Mouse (Mus musculus) CH12.LX (cell line): ENCODE measurements around the gene Shq1. TPM values are rescaled to one million over a fixed set of nuclear protein-coding genes. Genes with fewer than 3 reads are reported as not detected.

Experiments used
- DNase-seq: peaks from one replicate; pipeline ENCODE4 v3.0.0-alpha.2; 2013; ENCODE audit errors: extremely low read depth
- H3K27ac ChIP-seq: 2 replicates; pipeline ENCODE4 v1.5.1; 2012; ENCODE audit warnings: low read depth, mild to moderate bottlenecking, control low read depth, moderate library complexity; ENCODE audit not compliant: insufficient read depth
- H3K27me3 ChIP-seq: replicated peaks from 2 replicates; pipeline ENCODE3; 2012; ENCODE audit warnings: inconsistent platforms
- H3K36me3 ChIP-seq, 2 experiments: replicated peaks in 1 of 2; 2 replicates each; pipeline versions ENCODE3 to v1.6.1; 2012; ENCODE audit warnings: inconsistent platforms in 1 of 2, low read length in 1 of 2, mild to moderate bottlenecking in 1 of 2, mixed read lengths in 1 of 2, moderate library complexity in 1 of 2; ENCODE audit not compliant: control insufficient read depth in 1 of 2, insufficient read depth in 1 of 2
- H3K4me1 ChIP-seq, 2 experiments: 2 replicates each; pipeline ENCODE4 v1.6.1; 2012; ENCODE audit warnings: inconsistent platforms in 1 of 2, moderate library complexity in 1 of 2; ENCODE audit not compliant: insufficient read depth in 2 of 2, control insufficient read depth in 1 of 2
- H3K4me2 ChIP-seq: 2 replicates; pipeline ENCODE4 v1.6.1; 2012; ENCODE audit warnings: low read depth, mild to moderate bottlenecking, control low read depth; ENCODE audit not compliant: poor library complexity, insufficient read depth, severe bottlenecking
- H3K4me3 ChIP-seq, 3 experiments: fragments of 150-350 bp in 1 of 3; sonication (generic) in 1 of 3; replicated peaks in 1 of 3; 2 replicates each; pipeline versions ENCODE3 to v1.5.1; 2011 to 2012; ENCODE audit warnings: low read depth in 2 of 3, low read length in 2 of 3, mild to moderate bottlenecking in 2 of 3, moderate library complexity in 2 of 3, control low read depth in 1 of 3, improper control_type of control experiment in 1 of 3, inconsistent platforms in 1 of 3, mixed read lengths in 1 of 3; ENCODE audit not compliant: poor library complexity in 1 of 3
- H3K79me2 ChIP-seq: replicated peaks from 2 replicates; pipeline ENCODE4 v1.6.1; 2012; ENCODE audit warnings: mild to moderate bottlenecking, moderate library complexity; ENCODE audit not compliant: control insufficient read depth, poor library complexity, insufficient read depth, severe bottlenecking; ENCODE audit errors: extremely low read depth
- H3K9ac ChIP-seq: 2 replicates; pipeline ENCODE4 v1.6.1; 2012; ENCODE audit warnings: low read depth, mild to moderate bottlenecking, control low read depth, moderate library complexity; ENCODE audit not compliant: insufficient read depth
- H3K9me3 ChIP-seq: replicated peaks from 2 replicates; pipeline ENCODE3; 2012; ENCODE audit warnings: low read length, inconsistent platforms, mixed read lengths
- BHLHE40 ChIP-seq: IDR thresholded peaks from 2 replicates; pipeline ENCODE4 v1.6.1; 2011; ENCODE audit warnings: mild to moderate bottlenecking, low read depth, low read length, improper control_type of control experiment
- CHD1 ChIP-seq: IDR thresholded peaks from 2 replicates; pipeline ENCODE4 v1.6.1; 2012; ENCODE audit warnings: low read depth, low read length, improper control_type of control experiment, inconsistent platforms
- CHD2 ChIP-seq: IDR thresholded peaks from 2 replicates; pipeline ENCODE4 v1.6.1; 2011; ENCODE audit warnings: low read length, improper control_type of control experiment
- EP300 ChIP-seq: IDR thresholded peaks from 2 replicates; pipeline ENCODE4 v1.6.1; 2011; ENCODE audit warnings: low read length, improper control_type of control experiment
- ETS1 ChIP-seq: conservative IDR thresholded peaks from 2 replicates; pipeline ENCODE4 v1.6.1; 2012; ENCODE audit warnings: low read depth, mild to moderate bottlenecking, inconsistent platforms, low read length, improper control_type of control experiment, moderate library complexity
- GABPA ChIP-seq: IDR thresholded peaks from 2 replicates; pipeline ENCODE4 v1.6.1; 2012; ENCODE audit warnings: low read depth, low read length, improper control_type of control experiment, inconsistent platforms; ENCODE audit not compliant: insufficient replicate concordance
- IRF4 ChIP-seq: IDR thresholded peaks from 2 replicates; pipeline ENCODE4 v1.6.1; 2014; ENCODE audit warnings: low read depth, mild to moderate bottlenecking, inconsistent platforms, low read length, improper control_type of control experiment
- JUN ChIP-seq: IDR thresholded peaks from 2 replicates; pipeline ENCODE4 v1.6.1; 2011; ENCODE audit warnings: low read depth, mild to moderate bottlenecking, low read length, improper control_type of control experiment, moderate library complexity; ENCODE audit not compliant: insufficient read depth
- JUND ChIP-seq: conservative IDR thresholded peaks from 2 replicates; pipeline ENCODE4 v1.6.1; 2011; ENCODE audit warnings: low read depth, low read length, improper control_type of control experiment
- KAT2A ChIP-seq: IDR thresholded peaks from 2 replicates; pipeline ENCODE4 v1.6.1; 2012; ENCODE audit warnings: low read length, improper control_type of control experiment, inconsistent platforms; ENCODE audit not compliant: insufficient replicate concordance
- MAFK ChIP-seq: IDR thresholded peaks from 2 replicates; pipeline ENCODE4 v1.6.1; 2011; ENCODE audit warnings: low read length, improper control_type of control experiment; ENCODE audit not compliant: insufficient replicate concordance
- MYC ChIP-seq: IDR thresholded peaks from 2 replicates; pipeline ENCODE4 v1.6.1; 2011; ENCODE audit warnings: low read depth, mild to moderate bottlenecking, improper control_type of control experiment, low read length
- NELFE ChIP-seq: IDR thresholded peaks from 2 replicates; pipeline ENCODE4 v1.6.1; 2011; ENCODE audit warnings: low read depth, low read length, improper control_type of control experiment
- NRF1 ChIP-seq: IDR thresholded peaks from 2 replicates; pipeline ENCODE4 v1.6.1; 2014; ENCODE audit warnings: low read depth, mild to moderate bottlenecking, inconsistent platforms, low read length, improper control_type of control experiment, moderate library complexity
- POLR2A ChIP-seq: IDR thresholded peaks from 2 replicates; pipeline ENCODE4 v1.6.1; 2011; ENCODE audit warnings: low read depth, mild to moderate bottlenecking, improper control_type of control experiment, low read length
- SIN3A ChIP-seq: IDR thresholded peaks from 2 replicates; pipeline ENCODE4 v1.6.1; 2012; ENCODE audit warnings: low read length, improper control_type of control experiment, inconsistent platforms
- SMC3 ChIP-seq: IDR thresholded peaks from 2 replicates; pipeline ENCODE4 v1.6.1; 2011; ENCODE audit warnings: low read depth, low read length, improper control_type of control experiment
- TBP ChIP-seq: conservative IDR thresholded peaks from 2 replicates; pipeline ENCODE4 v1.6.1; 2011; ENCODE audit warnings: low read depth, low read length, improper control_type of control experiment
- USF1 ChIP-seq: IDR thresholded peaks from 2 replicates; pipeline ENCODE4 v1.6.1; 2014; ENCODE audit warnings: low read depth, mild to moderate bottlenecking, inconsistent platforms, low read length, improper control_type of control experiment
- ZC3H11A ChIP-seq: IDR thresholded peaks from 2 replicates; pipeline ENCODE4 v1.6.1; 2012; ENCODE audit warnings: low read depth, mild to moderate bottlenecking, inconsistent platforms, low read length, improper control_type of control experiment
- ZKSCAN1 ChIP-seq: IDR thresholded peaks from 2 replicates; pipeline ENCODE4 v1.6.1; 2012; ENCODE audit warnings: low read depth, inconsistent platforms, low read length, improper control_type of control experiment, borderline replicate concordance
- ZMIZ1 ChIP-seq: IDR thresholded peaks from 2 replicates; pipeline ENCODE4 v1.6.1; 2012; ENCODE audit warnings: low read depth, mild to moderate bottlenecking, inconsistent platforms, low read length, improper control_type of control experiment
- ZNF384 ChIP-seq: IDR thresholded peaks from 2 replicates; pipeline ENCODE4 v1.6.1; 2012; ENCODE audit warnings: low read depth, low read length, improper control_type of control experiment, inconsistent platforms
- dilution Hi-C: fragments of 300-500 bp; cut with MboI; formaldehyde crosslinking; loops from 2 replicates; pipeline ENCODE4 v1.14.3; 2020; ENCODE audit warnings: low sequenced_read_pairs; ENCODE audit not compliant: extremely low pct_unique_long_range_greater_than_20kb, extremely low pct_ligation_motif_present
- in situ Hi-C: fragments of 300-500 bp; cut with MboI; formaldehyde crosslinking; loops from 3 replicates; pipeline ENCODE4 v1.14.3; 2019; ENCODE audit warnings: low sequenced_read_pairs, low pct_ligation_motif_present, low pct_unique_long_range_greater_than_20kb, mixed read lengths
- polyA plus RNA-seq: library from polyadenylated mRNA; unstranded; fragments of >175 nt; gene quantifications from 2 replicates; pipeline ENCODE4 v1.2.1, GENCODE M21; 2012; ENCODE audit warnings: low read depth; ENCODE audit not compliant: insufficient read length
- total RNA-seq, 2 experiments: library from RNA; depleted of rRNA; stranded (reverse); fragments of 300-350 nt in 1 of 2; fragments of >200 nt in 1 of 2; gene quantifications; 2 replicates each; pipeline ENCODE4 v1.2.3; 2012 to 2014

The Shq1 gene
- total and polyA plus RNA-seq, 3 experiments: 26.6 to 32.3 (median 32.3) TPM

GRCm38 (mm10) chr6:100716817-100717216, 45.9 kb upstream of the Shq1 start:
- DNase-seq: no peak
- Histone ChIP-seq H3K4me1 (no peaks in the 10 kb centered on the region), H3K4me3 (no peak overlapping the region), H3K27me3 (no peaks in the 10 kb centered on the region), H3K4me2 (no peak overlapping the region), H3K9me3 (no peaks in the 10 kb centered on the region), H3K36me3 (no peaks in the 10 kb centered on the region), H3K9ac (no peak overlapping the region), H3K27ac (no peak overlapping the region), H3K79me2 (no peaks in the 10 kb centered on the region)
- dilution Hi-C loops (no loop called here), in situ Hi-C loops (no loop called here)
- peak; percentile 63 for TF ChIP-seq BHLHE40
- no peak for TF ChIP-seq ZMIZ1
- peak; percentile 64 for TF ChIP-seq IRF4
- no peak for TF ChIP-seq JUN
- no peak for TF ChIP-seq ZC3H11A

DNA sequence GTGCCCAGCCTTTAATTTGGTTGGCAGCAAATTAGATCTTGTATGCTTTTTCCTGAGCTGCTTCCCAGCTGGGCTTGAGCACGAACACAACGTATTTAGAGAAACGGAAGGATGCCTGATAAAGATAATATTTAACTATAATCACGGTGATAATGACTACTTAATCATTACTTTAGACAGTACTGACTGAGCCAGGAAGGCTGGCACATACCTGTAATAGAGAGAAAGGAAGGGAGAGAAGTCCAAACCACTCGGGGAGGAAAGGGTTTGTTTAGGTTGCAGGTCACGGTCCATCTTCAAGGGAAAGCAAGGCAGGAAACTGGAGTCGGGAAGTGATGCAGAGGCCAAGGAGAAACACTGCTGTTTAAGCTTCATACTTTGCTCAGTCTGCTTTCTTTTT, 45.2 kb upstream of the Shq1 start:
- DNase-seq: no peak
- Histone ChIP-seq H3K4me3 (no peak overlapping the region), H3K27me3 (no peaks in the 10 kb centered on the region), H3K36me3 (no peaks in the 10 kb centered on the region), H3K4me1 (no peaks in the 10 kb centered on the region), H3K9me3 (no peaks in the 10 kb centered on the region), H3K27ac (no peak overlapping the region), H3K9ac (no peak overlapping the region), H3K4me2 (no peak overlapping the region)
- in situ Hi-C loops: no loop called here
- TF ChIP-seq ETS1 (no peak), CHD1 (no peak), MAFK (no peak), CHD2 (no peak), JUND (no peak), NELFE (no peak), JUN (no peak), ZKSCAN1 (no peak), SIN3A (no peak), GABPA (no peak), ZMIZ1 (no peak), ZNF384 (no peak)
- TF ChIP-seq, all 38 proteins: peak for 0
- dilution Hi-C loops: no loop called here
- H3K79me2 ChIP-seq: no peaks in the 10 kb centered on the region

GRCm38 (mm10) chr6:100715296-100715828, 44.4 kb upstream of the Shq1 start:
- Histone ChIP-seq H3K27ac (no peak overlapping the region), H3K27me3 (no peaks in the 10 kb centered on the region), H3K4me2 (no peak overlapping the region), H3K9me3 (no peaks in the 10 kb centered on the region), H3K36me3 (no peaks in the 10 kb centered on the region), H3K4me3 (no peak overlapping the region), H3K9ac (no peak overlapping the region), H3K4me1 (no peaks in the 10 kb centered on the region), H3K79me2 (no peaks in the 10 kb centered on the region)
- DNase-seq: no peak
- in situ Hi-C loops: no loop called here
- dilution Hi-C loops: no loop called here
- no peak for TF ChIP-seq NRF1
- TF ChIP-seq POLR2A: no peak
- TF ChIP-seq TBP: no peak
- no peak for TF ChIP-seq ZMIZ1
- no peak for TF ChIP-seq KAT2A
- TF ChIP-seq EP300: no peak
- TF ChIP-seq MYC: no peak
- no peak for TF ChIP-seq USF1
- no peak for TF ChIP-seq JUN
- TF ChIP-seq SMC3: no peak
